Mouse (Mus musculus) liver, embryonic 14.5 days (tissue): ENCODE results near the gene Slco1b2.

Source experiments
- CTCF ChIP-seq: IDR thresholded peaks from 2 replicates; pipeline ENCODE4 v1.5.1; 2016; ENCODE audit warnings: antibody characterized with exemption, low read depth, control low read depth
- EP300 ChIP-seq: IDR thresholded peaks from 2 replicates; pipeline ENCODE4 v1.6.1; 2016; ENCODE audit warnings: antibody characterized with exemption, low read depth

GRCm38 (mm10) chr6:141600940-141601339 is 28.4 kb upstream of the Slco1b2 start:
- no peak for TF ChIP-seq CTCF
- no peak for TF ChIP-seq EP300
